Mouse (Mus musculus): ENCODE results near the gene Gm12394.
"Not testable (repeated sequence)": the region's sequence is repeated elsewhere in the genome, so short reads cannot be mapped to it uniquely, and the experiment has no call there.

DNA sequence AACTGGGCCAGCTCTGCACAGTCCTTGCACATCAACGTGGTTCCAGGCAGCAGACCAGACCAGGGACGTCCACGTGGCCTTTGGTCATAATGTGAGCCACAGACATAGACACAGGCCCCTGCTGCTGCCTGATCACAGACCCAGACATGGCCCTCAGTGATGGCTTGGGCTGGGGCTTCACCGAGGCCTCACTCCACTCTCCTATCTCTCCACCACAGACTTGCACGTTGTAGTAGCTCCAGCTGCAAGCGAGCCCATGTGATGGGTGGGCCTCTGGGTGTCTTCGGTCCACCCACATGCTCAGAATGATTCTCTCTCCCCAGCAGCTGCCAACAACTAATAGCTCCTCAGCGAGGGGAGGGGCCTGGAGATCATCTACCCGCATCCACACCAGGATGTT is 3.9 kb upstream of the Gm12394 start:
- TF ChIP-seq REST (IDR thresholded peaks at IDR 0.05; ENCODE audit: insufficient read depth, insufficient read length); MYOG (IDR thresholded peaks at IDR 0.05; ENCODE audit: control insufficient read depth in 1 of 3, insufficient read depth in 1 of 3, insufficient read length in 2 of 3, low read depth in 2 of 3); POLR2A (IDR thresholded peaks at IDR 0.05; ENCODE audit: insufficient read length, low read depth); MYOD1 (IDR thresholded peaks at IDR 0.05; ENCODE audit: control insufficient read depth in 1 of 3, insufficient read length in 2 of 3, low read depth in 2 of 3): not testable (repeated sequence)

All from myocyte (in vitro differentiated cells).